Mouse (Mus musculus): ENCODE data around the gene Alg1. TPM values are rescaled to one million over a fixed set of nuclear protein-coding genes. Genes with fewer than 3 reads are reported as not detected.
A peak's percentile ranks its signal among the peaks of the same experiment; 100 is the strongest.
"Not testable (repeated sequence)": the region's sequence is repeated elsewhere in the genome, so short reads cannot be mapped to it uniquely, and the experiment has no call there.

The Alg1 gene
- polyA plus RNA-seq, 1 experiment from 2014 or later = 41.3 TPM

DNA sequence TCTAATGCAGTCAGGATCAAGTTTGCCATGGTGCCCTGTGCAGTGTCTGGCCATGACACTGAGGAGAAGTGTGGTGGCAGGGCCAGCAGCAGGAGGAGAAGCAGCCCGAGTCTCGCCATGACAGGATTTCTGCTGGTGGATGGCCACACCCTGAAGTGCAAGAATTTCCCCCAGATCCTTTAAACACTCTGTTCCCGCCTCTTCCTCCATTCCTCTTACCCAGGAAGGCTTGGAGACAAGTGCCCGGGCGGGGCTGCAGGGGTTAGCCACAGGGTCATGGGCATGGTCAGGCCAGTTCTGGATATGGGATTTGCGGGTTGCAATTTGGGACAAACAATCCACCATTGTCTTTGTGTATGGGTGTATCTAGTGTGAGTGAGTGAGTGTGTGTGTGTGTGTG is 11.3 kb upstream of the Alg1 start, which contains the start of gene AU021092:
TSS of gene AU021092 (minus strand) at position 160 of the 400 bp plus-strand sequence.
- WGBS = 79% methylated on average over 6 of the region's 6 CpGs
- H3K9me3 ChIP-seq (ENCODE audit: control insufficient read depth, low read length) = no peaks in the 10 kb centered on the region

DNA sequence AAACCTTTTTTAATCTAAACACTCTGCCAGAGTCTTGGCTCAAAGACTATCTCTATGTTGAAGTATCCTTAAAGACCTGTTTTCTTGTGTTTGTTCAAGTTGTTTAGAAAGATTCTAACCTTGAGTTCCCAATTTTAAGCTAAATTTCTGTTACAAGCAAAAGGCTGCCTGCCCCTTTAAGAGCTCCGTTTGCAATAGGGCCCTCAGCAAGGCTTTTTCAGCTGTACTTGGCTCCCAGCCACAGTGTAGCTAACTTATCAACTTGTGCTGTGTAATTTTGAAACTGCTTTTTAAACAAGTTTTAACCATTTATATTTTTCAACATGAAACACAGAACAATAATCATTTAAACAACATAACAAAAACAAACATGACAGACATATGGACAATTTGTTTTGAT is 6.9 kb upstream of the Alg1 start:
- not testable (repeated sequence) for H3K27ac ChIP-seq (ENCODE audit: low read depth, low read length); ATAC-seq (ENCODE audit: low read depth)
- 11% methylated on average over 1 of the region's 1 CpGs for WGBS

More for the DNA sequence above, 11.3 kb upstream of the Alg1 start, which contains the start of gene AU021092:
- Histone ChIP-seq H3K4me3 (ENCODE audit: low read depth, low read length) (no peak within 1 kb of the TSS), H3K4me1 (ENCODE audit: control insufficient read depth, insufficient read depth, low read length) (no peaks in the 10 kb centered on the region), H3K36me3 (ENCODE audit: control insufficient read depth, insufficient read depth, low read length) (no peaks in the 10 kb centered on the region), H3K27me3 (ENCODE audit: control insufficient read depth, insufficient read depth, low read length) (no peaks in the 10 kb centered on the region), H3K9ac (replicated peaks; ENCODE audit: low read depth, low read length) (no peak within 1 kb of the TSS), H3K27ac (ENCODE audit: low read depth, low read length) (no peak within 1 kb of the TSS), H3K4me2 (ENCODE audit: low read depth, low read length) (no peak within 1 kb of the TSS)
- no peak for ATAC-seq (ENCODE audit: low read depth)

DNA sequence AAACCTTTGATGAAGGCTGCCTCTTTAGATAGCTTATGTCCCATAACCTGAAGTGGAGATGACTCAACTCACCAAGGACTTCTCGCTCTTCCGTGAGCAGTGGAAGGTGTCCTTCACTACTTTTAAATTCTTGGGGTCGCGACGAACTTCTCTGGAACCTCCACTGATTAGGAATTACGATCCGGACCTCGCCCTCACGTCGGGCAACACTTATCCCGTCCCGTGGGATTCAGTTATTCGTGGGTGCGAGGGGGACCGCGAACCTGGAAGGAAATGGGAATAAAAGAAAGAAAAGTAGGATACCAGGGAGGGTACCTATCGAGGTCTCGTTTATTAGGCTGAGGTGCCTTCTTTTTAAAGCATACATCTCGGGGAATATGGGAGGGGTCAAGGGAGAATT is 5.9 kb upstream of the Alg1 start:
- WGBS = 86% methylated on average over 19 of the region's 19 CpGs
- not testable (repeated sequence) for H3K4me2 ChIP-seq (ENCODE audit: low read depth, low read length); H3K9me3 ChIP-seq (ENCODE audit: control insufficient read depth, low read length); H3K4me3 ChIP-seq (ENCODE audit: low read depth, low read length); H3K9ac ChIP-seq (replicated peaks; ENCODE audit: low read depth, low read length); ATAC-seq (ENCODE audit: low read depth); H3K27ac ChIP-seq (ENCODE audit: low read depth, low read length); H3K4me1 ChIP-seq (ENCODE audit: control insufficient read depth, insufficient read depth, low read length); H3K36me3 ChIP-seq (ENCODE audit: control insufficient read depth, insufficient read depth, low read length); H3K27me3 ChIP-seq (ENCODE audit: control insufficient read depth, insufficient read depth, low read length)

More for the DNA sequence above, 6.9 kb upstream of the Alg1 start:
- H3K4me1 ChIP-seq (ENCODE audit: control insufficient read depth, insufficient read depth, low read length); H3K9ac ChIP-seq (replicated peaks; ENCODE audit: low read depth, low read length); H3K9me3 ChIP-seq (ENCODE audit: control insufficient read depth, low read length); H3K4me3 ChIP-seq (ENCODE audit: low read depth, low read length); H3K4me2 ChIP-seq (ENCODE audit: low read depth, low read length); H3K27me3 ChIP-seq (ENCODE audit: control insufficient read depth, insufficient read depth, low read length); H3K36me3 ChIP-seq (ENCODE audit: control insufficient read depth, insufficient read depth, low read length): not testable (repeated sequence)

DNA sequence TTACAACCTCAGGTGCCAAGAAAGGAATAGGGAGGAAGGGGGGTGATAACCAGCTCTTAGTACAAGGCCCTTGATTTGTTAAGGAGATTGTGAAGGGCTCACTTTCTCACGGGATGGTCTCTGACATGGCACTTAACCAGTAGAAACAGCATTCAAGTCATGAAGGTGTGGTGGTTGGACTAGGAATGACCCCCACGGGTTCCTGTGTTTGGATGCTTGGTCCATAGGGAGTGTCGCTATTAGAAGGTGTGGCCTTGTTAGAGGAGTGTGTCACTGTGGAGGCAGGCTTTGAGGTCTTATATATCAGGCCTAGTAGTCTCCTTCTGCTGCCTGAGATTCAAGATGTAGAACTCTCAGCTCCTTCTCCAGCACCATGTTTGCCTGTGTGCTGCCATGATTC is 5.3 kb upstream of the Alg1 start:
- H3K36me3 ChIP-seq (ENCODE audit: control insufficient read depth, insufficient read depth, low read length); H3K4me2 ChIP-seq (ENCODE audit: low read depth, low read length); H3K4me1 ChIP-seq (ENCODE audit: control insufficient read depth, insufficient read depth, low read length); H3K9me3 ChIP-seq (ENCODE audit: control insufficient read depth, low read length); H3K27ac ChIP-seq (ENCODE audit: low read depth, low read length); ATAC-seq (ENCODE audit: low read depth); H3K4me3 ChIP-seq (ENCODE audit: low read depth, low read length); H3K9ac ChIP-seq (replicated peaks; ENCODE audit: low read depth, low read length); H3K27me3 ChIP-seq (ENCODE audit: control insufficient read depth, insufficient read depth, low read length): not testable (repeated sequence)
- WGBS = 80% methylated on average over 3 of the region's 3 CpGs

DNA sequence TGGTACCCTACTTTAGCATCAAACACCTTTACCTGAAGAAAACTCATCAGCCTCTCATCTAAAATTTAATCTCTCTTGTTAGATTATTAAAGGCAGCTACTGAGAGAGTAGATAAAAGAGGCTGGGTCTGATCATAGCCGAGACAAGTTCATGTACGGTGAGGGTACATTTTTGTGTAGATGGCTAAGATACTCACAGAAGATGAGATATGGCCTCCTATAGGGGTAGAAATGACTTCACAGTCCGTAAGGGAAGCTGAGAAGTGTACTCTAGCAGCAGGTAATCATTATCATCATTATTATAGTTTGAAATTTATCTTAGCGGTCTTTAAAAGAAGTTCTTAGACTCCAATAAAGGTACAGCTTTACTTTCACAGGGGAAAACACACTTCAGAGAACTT is 439 bp upstream of the Alg1 start:
- Histone ChIP-seq H3K27me3 (ENCODE audit: control insufficient read depth, insufficient read depth, low read length) (no peaks in the 10 kb centered on the region), H3K9ac (replicated peaks; ENCODE audit: low read depth, low read length) (no peak overlapping the region), H3K4me3 (ENCODE audit: low read depth, low read length) (peak overlapping the region; percentile 83; the same call in 1 of the 2 replicates), H3K4me1 (ENCODE audit: control insufficient read depth, insufficient read depth, low read length) (0 out of 2 replicates have a peak, but pooled peaks cover 3% of the 10 kb centered on the region), H3K36me3 (ENCODE audit: control insufficient read depth, insufficient read depth, low read length) (0 out of 2 replicates have a peak, but pooled peaks cover 4% of the 10 kb centered on the region), H3K4me2 (ENCODE audit: low read depth, low read length) (peak overlapping the region; percentile 65), H3K27ac (ENCODE audit: low read depth, low read length) (no peak overlapping the region), H3K9me3 (ENCODE audit: control insufficient read depth, low read length) (no peaks in the 10 kb centered on the region)
- WGBS = 72% methylated on average over 4 of the region's 4 CpGs
- 0 out of 2 replicates have a peak, but pooled peaks have one; percentile 18 for ATAC-seq (ENCODE audit: low read depth)

DNA sequence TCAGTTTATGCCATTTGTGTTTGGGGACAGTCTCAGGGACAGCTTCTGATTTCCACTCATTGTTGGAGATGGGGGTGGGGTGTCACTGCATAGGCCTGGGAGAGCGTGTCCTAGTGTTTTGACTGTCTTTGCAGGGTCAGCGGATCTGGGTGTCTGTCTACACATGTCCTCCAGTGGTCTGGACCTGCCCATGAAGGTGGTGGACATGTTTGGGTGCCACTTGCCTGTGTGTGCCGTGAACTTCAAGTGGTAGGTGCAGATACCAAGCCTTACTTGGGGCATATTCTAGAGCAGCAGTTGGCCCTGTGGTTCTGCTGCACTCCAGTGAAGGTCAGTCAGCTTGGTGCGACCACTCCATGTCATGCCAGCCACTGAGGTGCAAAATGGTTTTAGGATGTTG is 8.9 kb downstream of the Alg1 start:
- ATAC-seq (ENCODE audit: low read depth) = no peak
- Histone ChIP-seq H3K36me3 (ENCODE audit: control insufficient read depth, insufficient read depth, low read length) (peaks cover 30% of the 10 kb centered on the region), H3K27me3 (ENCODE audit: control insufficient read depth, insufficient read depth, low read length) (no peaks in the 10 kb centered on the region), H3K27ac (ENCODE audit: low read depth, low read length) (no peak overlapping the region), H3K9me3 (ENCODE audit: control insufficient read depth, low read length) (no peaks in the 10 kb centered on the region), H3K4me1 (ENCODE audit: control insufficient read depth, insufficient read depth, low read length) (no peaks in the 10 kb centered on the region), H3K9ac (replicated peaks; ENCODE audit: low read depth, low read length) (no peak overlapping the region), H3K4me2 (ENCODE audit: low read depth, low read length) (no peak overlapping the region), H3K4me3 (ENCODE audit: low read depth, low read length) (no peak overlapping the region)
- WGBS = 97% methylated on average over 4 of the region's 4 CpGs

DNA sequence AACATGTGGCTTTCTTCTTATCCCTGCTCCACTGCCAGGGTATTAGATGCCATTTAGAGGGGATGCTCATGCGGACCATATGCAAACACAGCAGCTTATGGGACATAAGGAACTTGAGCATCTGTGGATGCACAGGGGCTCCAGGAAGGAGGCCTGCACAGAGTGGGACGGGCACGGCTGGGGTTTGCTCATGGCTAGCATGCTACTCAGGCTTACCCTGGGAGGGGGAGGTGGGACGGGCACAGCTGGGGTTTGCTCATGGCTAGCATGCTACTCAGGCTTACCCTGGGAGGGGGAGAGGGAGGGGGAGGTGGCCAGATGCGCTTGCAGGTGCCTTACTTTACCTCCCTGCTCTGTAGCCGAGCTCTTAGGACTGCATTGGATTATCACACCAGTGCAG is 9.5 kb downstream of the Alg1 start:
- 83% methylated on average over 6 of the region's 6 CpGs for WGBS
- Histone ChIP-seq H3K4me1 (ENCODE audit: control insufficient read depth, insufficient read depth, low read length) (no peaks in the 10 kb centered on the region), H3K4me2 (ENCODE audit: low read depth, low read length) (no peak overlapping the region), H3K4me3 (ENCODE audit: low read depth, low read length) (no peak overlapping the region), H3K9ac (replicated peaks; ENCODE audit: low read depth, low read length) (no peak overlapping the region), H3K9me3 (ENCODE audit: control insufficient read depth, low read length) (no peaks in the 10 kb centered on the region), H3K36me3 (ENCODE audit: control insufficient read depth, insufficient read depth, low read length) (peaks cover 30% of the 10 kb centered on the region), H3K27ac (ENCODE audit: low read depth, low read length) (no peak overlapping the region), H3K27me3 (ENCODE audit: control insufficient read depth, insufficient read depth, low read length) (no peaks in the 10 kb centered on the region)
- no peak for ATAC-seq (ENCODE audit: low read depth)

DNA sequence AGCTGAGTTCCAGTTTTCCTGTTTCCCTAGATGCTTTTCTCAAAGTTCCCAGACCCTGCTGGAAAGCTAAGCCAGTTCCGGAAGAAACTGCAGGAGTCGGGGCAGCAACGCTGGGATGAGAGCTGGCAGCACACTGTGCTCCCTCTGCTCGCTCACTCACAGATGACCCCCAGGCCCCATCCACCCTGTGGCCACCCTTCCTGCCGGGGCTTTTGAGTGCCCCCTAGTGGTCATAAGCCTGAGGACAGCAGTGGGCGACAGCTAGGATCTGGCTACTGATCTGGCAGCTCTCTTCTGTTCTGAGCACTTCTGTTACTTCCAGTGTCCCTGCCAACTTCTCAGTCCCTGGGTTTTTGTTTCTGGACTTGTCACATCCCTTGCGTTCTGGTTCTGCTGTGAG is 11.0 kb downstream of the Alg1 start:
- H3K27ac ChIP-seq (ENCODE audit: low read depth, low read length) = no peak overlapping the region
- no peaks in the 10 kb centered on the region for H3K4me1 ChIP-seq (ENCODE audit: control insufficient read depth, insufficient read depth, low read length)
- H3K36me3 ChIP-seq (ENCODE audit: control insufficient read depth, insufficient read depth, low read length) = peaks cover 34% of the 10 kb centered on the region
- H3K4me2 ChIP-seq (ENCODE audit: low read depth, low read length) = no peak overlapping the region
- no peaks in the 10 kb centered on the region for H3K9me3 ChIP-seq (ENCODE audit: control insufficient read depth, low read length)
- 37% methylated on average over 7 of the region's 7 CpGs for WGBS
- no peaks in the 10 kb centered on the region for H3K27me3 ChIP-seq (ENCODE audit: control insufficient read depth, insufficient read depth, low read length)
- no peak; the same call in 1 of the 2 replicates for ATAC-seq (ENCODE audit: low read depth)
- H3K9ac ChIP-seq (replicated peaks; ENCODE audit: low read depth, low read length) = no peak overlapping the region
- H3K4me3 ChIP-seq (ENCODE audit: low read depth, low read length) = no peak overlapping the region

DNA sequence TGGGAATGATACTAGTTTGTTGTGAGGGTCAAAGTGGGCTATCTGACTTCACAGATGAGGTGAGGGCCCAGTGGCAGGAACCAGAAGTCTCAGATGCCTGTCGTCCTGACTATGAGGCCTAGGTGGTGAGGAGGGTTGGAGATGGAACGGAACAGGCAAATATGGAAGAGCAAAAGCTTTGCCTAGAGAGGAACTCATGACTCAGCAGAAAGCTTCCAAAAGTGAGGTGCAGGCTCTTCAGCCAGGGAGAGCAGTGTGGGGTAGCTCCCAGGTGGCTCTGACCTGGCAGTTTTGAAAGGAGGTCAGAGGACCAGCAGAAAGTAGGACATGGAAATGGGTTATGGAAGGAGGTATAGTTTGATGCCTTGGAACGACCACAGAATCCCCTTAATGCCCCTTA is 17.5 kb downstream of the Alg1 start:
- 88% methylated on average over 3 of the region's 3 CpGs for WGBS
- no peaks in the 10 kb centered on the region for H3K9me3 ChIP-seq (ENCODE audit: control insufficient read depth, low read length)
- no peak overlapping the region for H3K4me3 ChIP-seq (ENCODE audit: low read depth, low read length)
- no peak overlapping the region for H3K27ac ChIP-seq (ENCODE audit: low read depth, low read length)
- H3K4me2 ChIP-seq (ENCODE audit: low read depth, low read length) = no peak overlapping the region
- no peak for ATAC-seq (ENCODE audit: low read depth)
- peaks cover 10% of the 10 kb centered on the region; the same call in 1 of the 2 replicates for H3K36me3 ChIP-seq (ENCODE audit: control insufficient read depth, insufficient read depth, low read length)
- no peak overlapping the region for H3K9ac ChIP-seq (replicated peaks; ENCODE audit: low read depth, low read length)
- no peaks in the 10 kb centered on the region for H3K27me3 ChIP-seq (ENCODE audit: control insufficient read depth, insufficient read depth, low read length)
- peaks cover 8% of the 10 kb centered on the region; the same call in 1 of the 2 replicates for H3K4me1 ChIP-seq (ENCODE audit: control insufficient read depth, insufficient read depth, low read length)

Data from neural tube, embryonic 14.5 days (tissue).